Mouse (Mus musculus) spleen, postnatal 0 days (tissue): ENCODE results near the gene Angptl8. TPM values are rescaled to one million over a fixed set of nuclear protein-coding genes. Genes with fewer than 3 reads are reported as not detected.

Source experiments
- polyA plus RNA-seq: library from polyadenylated mRNA; unstranded; fragments of >200 nt; fragmentation: Nextera tagmentation; extraction: Ambion mirVana; gene quantifications from 2 replicates; pipeline ENCODE4 v1.2.1, GENCODE M21; 2015

Gene Angptl8
- polyA plus RNA-seq: 0.61 and 0.66 TPM in 2 replicates

DNA sequence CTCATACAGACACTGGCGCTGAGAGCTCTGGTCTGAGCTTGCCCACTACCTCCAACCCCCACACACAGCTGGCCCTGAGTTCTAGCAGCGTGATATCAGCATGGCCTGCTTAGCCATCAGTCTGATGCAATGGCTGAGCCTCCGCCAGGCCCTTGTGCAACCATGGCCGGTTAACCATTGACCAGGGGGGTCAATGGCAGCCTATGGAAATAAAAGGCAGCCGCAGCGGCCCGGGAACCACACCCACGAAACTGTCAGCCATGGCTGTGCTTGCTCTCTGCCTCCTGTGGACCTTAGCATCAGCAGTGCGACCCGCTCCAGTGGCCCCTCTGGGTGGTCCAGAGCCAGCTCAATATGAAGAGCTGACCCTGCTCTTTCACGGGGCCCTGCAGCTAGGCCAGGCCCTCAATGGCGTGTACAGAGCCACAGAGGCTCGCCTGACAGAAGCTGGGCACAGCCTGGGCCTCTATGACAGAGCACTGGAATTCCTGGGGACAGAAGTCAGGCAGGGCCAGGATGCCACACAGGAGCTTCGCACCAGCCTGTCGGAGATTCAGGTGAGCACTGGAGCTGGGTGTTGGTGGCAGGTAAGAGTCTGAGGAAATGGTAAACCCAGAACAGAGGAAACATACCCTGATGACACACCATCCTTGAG, at the start of gene Angptl8:
Angptl8 (plus strand) TSS at position 253 of the 655 bp plus-strand sequence.

DNA sequence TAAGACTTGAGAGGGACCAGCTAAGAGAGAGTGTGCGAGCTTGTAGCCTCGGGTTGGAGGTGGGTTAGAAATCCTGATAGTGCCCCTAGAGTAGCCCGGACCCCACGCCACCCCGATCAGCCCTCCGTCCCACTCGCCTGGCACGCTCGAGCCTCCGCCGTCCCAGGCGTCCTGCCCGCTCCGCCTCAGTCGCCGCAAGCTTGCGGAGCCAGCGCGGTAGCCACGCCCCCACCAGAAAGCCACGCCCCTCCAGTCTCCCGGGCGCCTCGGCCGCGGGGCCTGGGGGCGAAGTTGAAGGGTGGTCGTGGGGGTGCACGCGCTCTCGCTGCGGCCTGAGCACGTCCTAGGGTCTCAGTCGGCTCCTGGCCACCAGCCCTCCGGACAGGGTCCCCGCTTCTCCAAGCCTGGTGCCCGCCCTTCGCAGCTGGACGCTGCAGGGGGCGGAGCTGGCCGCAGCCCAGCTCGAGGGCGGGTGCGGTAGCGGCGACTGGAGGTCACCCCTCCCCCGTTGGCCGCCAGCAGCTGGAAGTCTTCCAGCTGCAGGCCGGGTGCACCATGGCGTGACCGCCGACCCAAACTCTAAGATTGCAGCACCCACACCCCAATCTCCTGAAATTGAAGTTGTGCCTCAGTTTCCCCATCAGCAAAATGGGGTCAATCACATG, 36.8 kb upstream of the Angptl8 start, which contains the start of gene Kank2:
Kank2 (minus strand) TSS at position 400 of the 665 bp plus-strand sequence.

DNA sequence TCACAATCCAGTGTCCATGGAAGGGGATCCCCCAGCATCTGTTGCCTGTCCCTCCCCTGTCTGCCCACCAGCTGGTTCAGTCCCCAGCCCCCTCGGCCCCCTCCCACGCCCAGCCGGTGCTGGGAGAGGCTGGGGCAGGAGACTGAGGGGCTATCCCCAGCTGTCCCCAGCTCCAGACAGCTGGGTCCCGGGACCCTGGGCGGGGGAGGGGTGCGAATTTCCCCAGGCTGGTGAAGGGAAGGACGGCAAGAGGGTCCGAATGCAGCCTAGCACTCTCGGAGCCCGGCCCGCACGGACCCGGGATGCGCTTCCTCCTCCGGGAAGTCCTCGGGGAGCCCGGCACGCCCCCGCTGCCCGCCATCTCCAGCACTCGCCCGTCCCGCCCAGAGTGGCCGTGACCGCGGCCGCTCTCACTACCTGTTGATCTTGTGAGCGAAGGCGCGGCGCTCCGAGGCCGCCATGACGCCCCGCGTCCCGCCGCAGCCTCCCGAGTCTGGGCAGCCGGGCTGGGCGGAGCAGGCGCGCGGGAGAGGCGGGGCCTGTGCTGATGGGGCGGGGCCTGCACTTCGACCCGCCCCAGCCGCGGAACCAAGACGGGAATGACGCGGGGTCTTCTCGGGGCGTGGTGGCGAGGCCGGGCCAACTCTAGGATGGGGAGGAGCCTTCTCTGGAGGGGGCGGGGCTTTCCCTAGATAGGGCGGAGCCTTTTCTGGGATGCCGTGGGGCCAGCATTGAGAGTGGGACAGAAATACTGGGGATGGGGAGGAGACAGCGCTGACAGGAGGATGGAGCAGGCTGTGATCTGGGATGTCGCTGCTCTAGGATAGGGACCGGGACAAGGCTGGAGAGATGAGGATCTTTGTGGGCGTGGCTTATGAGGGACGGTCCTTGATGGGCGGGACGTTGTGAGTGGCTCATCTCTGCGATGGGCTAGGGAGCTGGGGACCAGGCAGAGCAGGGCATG, 17.1 kb downstream of the Angptl8 start, which contains the start of gene Dock6:
Dock6 (minus strand) TSS at position 508 of the 964 bp plus-strand sequence.

Other genes starting within 250 kb of the Angptl8 start
- gene Timm29, start 242.8 kb upstream of the Angptl8 start, polyA plus RNA-seq: 16.4 and 16.7 TPM in 2 replicates
- gene Yipf2, start 242.7 kb upstream of the Angptl8 start, polyA plus RNA-seq: 11.8 and 13.7 TPM in 2 replicates
- 25.5 and 26.8 TPM in 2 replicates for gene Smarca4, start 219.3 kb upstream of the Angptl8 start, polyA plus RNA-seq
- gene Ldlr, start 112.0 kb upstream of the Angptl8 start, polyA plus RNA-seq: 5.2 and 5.3 TPM in 2 replicates
- 108 and 118 TPM in 2 replicates for gene Spc24, start 75.2 kb upstream of the Angptl8 start, polyA plus RNA-seq
- 4.1 and 4.5 TPM in 2 replicates for gene Kank2, start 36.8 kb upstream of the Angptl8 start, polyA plus RNA-seq
- 9.2 and 13.3 TPM in 2 replicates for gene Dock6, start 17.1 kb downstream of the Angptl8 start, polyA plus RNA-seq
- 11.6 and 16.2 TPM in 2 replicates for gene Rab3d, start 82.7 kb downstream of the Angptl8 start, polyA plus RNA-seq
- gene Ccdc159, start 92.0 kb downstream of the Angptl8 start, polyA plus RNA-seq: 0.63 and 0.84 TPM in 2 replicates
- 16.7 and 22.4 TPM in 2 replicates for gene Tmem205, start 92.0 kb downstream of the Angptl8 start, polyA plus RNA-seq
- gene Plppr2, start 101.5 kb downstream of the Angptl8 start, polyA plus RNA-seq: 1.1 and 1.4 TPM in 2 replicates
- gene Swsap1, start 120.2 kb downstream of the Angptl8 start, polyA plus RNA-seq: 2.3 and 2.8 TPM in 2 replicates
- gene Epor, start 128.0 kb downstream of the Angptl8 start, polyA plus RNA-seq: 121 and 135 TPM in 2 replicates
- 0.96 and 1.5 TPM in 2 replicates for gene Rgl3, start 153.9 kb downstream of the Angptl8 start, polyA plus RNA-seq
- gene Ccdc151, start 167.1 kb downstream of the Angptl8 start, polyA plus RNA-seq: 0.06 and 0.17 TPM in 2 replicates
- gene Prkcsh, start 167.3 kb downstream of the Angptl8 start, polyA plus RNA-seq: 34.2 and 36.2 TPM in 2 replicates
- gene Elavl3, start 216.5 kb downstream of the Angptl8 start, polyA plus RNA-seq: not detected in 2 replicates
- not detected in 2 replicates for gene Gm49318, start 235.7 kb downstream of the Angptl8 start, polyA plus RNA-seq
- gene Zfp653, start 235.9 kb downstream of the Angptl8 start, polyA plus RNA-seq: 5.9 and 6.2 TPM in 2 replicates
- gene Ecsit, start 249.9 kb downstream of the Angptl8 start, polyA plus RNA-seq: 19.5 and 20.0 TPM in 2 replicates